Mouse (Mus musculus): Measurements from ENCODE around the gene Cyp11a1. TPM values are rescaled to one million over a fixed set of nuclear protein-coding genes. Genes with fewer than 3 reads are reported as not detected.

The Cyp11a1 gene
- total and polyA plus RNA-seq, 3 experiments = 0.06 to 0.29 TPM; not detected in 1

DNA sequence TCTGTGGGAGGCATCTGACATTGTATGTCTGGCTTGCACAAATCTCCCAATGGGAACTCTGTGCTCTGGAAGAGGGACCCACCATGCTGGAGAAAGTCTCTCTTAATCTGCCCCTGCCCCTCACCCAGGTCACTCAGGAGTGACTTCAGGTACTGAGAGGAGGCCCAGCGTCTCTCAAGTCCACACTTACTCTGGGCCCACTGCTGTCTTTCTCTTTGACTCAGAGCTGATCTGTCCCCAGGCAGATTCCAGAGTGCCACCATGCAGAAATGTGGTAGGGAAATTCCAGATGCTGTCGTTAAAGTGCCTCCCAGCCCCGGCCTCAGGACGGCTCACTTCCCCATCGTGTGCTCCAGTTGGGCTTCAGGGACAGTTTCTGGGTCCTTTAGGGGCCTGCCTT is 32.0 kb upstream of the Cyp11a1 start:
- Histone ChIP-seq H3K9ac (ENCODE audit: low read depth, low read length) (no peak overlapping the region), H3K27ac (no peak overlapping the region; the same call in 1 of the 2 replicates), H3K27me3 (ENCODE audit: control insufficient read depth, insufficient read depth, low read length) (no peaks in the 10 kb centered on the region), H3K79me2 (replicated peaks; ENCODE audit: control insufficient read depth, insufficient read depth, low read length) (no peaks in the 10 kb centered on the region), H3K4me1 (ENCODE audit: control insufficient read depth, insufficient read depth, low read length) (peaks cover 26% of the 10 kb centered on the region), H3K4me3 (no peak overlapping the region), H3K36me3 (ENCODE audit: control insufficient read depth, insufficient read depth, low read length) (peaks cover 2% of the 10 kb centered on the region; the same call in 1 of the 2 replicates)
- no peak for DNase-seq
- intact Hi-C loops (cut with DNase I) = no loop called here
- WGBS = 64% methylated on average over 5 of the region's 5 CpGs
- TF ChIP-seq EP300 (IDR thresholded peaks at IDR 0.05; ENCODE audit: insufficient read depth, low read depth, low read length) (no peak), CTCF (IDR thresholded peaks at IDR 0.05) (no peak), POLR2A (IDR thresholded peaks at IDR 0.05; ENCODE audit: insufficient read depth, low read depth, low read length) (no peak)

DNA sequence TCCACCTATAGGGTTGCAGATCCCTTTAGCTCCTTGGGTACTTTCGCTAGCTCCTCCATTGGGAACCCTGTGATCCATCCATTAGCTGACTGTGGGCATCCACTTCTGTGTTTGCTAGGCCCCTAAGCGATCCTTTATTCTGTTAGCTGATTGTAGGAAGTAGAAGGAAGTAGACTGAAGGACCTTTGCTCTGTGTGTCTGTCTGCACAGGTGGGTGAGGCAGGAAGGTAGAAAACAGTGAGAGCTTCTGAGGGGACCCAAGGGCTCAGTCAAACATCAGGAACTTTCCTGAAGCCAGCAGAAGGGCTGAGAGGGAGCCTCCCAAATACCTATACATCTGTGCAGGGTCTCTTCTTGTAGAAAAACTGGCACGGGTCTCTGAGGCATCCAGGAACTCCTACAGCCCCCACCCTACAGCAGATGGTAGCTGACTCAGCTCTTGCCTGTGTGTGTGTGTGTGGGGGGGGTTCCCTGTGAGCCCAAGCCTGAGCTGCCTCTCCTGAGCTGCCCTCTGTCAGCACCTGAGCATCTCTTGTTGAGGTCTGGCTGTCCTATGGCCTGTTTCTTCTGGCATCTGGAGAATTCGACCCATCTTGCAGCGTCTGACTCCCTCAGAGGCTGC is 30.9 kb upstream of the Cyp11a1 start:
- Histone ChIP-seq H3K36me3 (ENCODE audit: control insufficient read depth, insufficient read depth, low read length) (peaks cover 2% of the 10 kb centered on the region; the same call in 1 of the 2 replicates), H3K79me2 (replicated peaks; ENCODE audit: control insufficient read depth, insufficient read depth, low read length) (no peaks in the 10 kb centered on the region), H3K27me3 (ENCODE audit: control insufficient read depth, insufficient read depth, low read length) (no peaks in the 10 kb centered on the region), H3K4me3 (no peak overlapping the region), H3K9ac (ENCODE audit: low read depth, low read length) (no peak overlapping the region), H3K27ac (no peak overlapping the region), H3K4me1 (ENCODE audit: control insufficient read depth, insufficient read depth, low read length) (peaks cover 20% of the 10 kb centered on the region)
- DNase-seq = no peak
- intact Hi-C loops (cut with DNase I) = no loop called here
- WGBS = 71% methylated on average over 5 of the region's 5 CpGs
- no peak for TF ChIP-seq POLR2A (IDR thresholded peaks at IDR 0.05; ENCODE audit: insufficient read depth, low read depth, low read length)
- TF ChIP-seq CTCF (IDR thresholded peaks at IDR 0.05) = no peak
- TF ChIP-seq EP300 (IDR thresholded peaks at IDR 0.05; ENCODE audit: insufficient read depth, low read depth, low read length) = no peak

- 66% methylated on average over 6 of the region's 6 CpGs for WGBS
- intact Hi-C loops (cut with DNase I) = no loop called here
- Histone ChIP-seq H3K4me3 (no peak overlapping the region), H3K79me2 (replicated peaks; ENCODE audit: control insufficient read depth, insufficient read depth, low read length) (no peaks in the 10 kb centered on the region), H3K27me3 (ENCODE audit: control insufficient read depth, insufficient read depth, low read length) (no peaks in the 10 kb centered on the region), H3K27ac (no peak overlapping the region), H3K4me1 (ENCODE audit: control insufficient read depth, insufficient read depth, low read length) (peaks cover 3% of the 10 kb centered on the region), H3K36me3 (ENCODE audit: control insufficient read depth, insufficient read depth, low read length) (no peaks in the 10 kb centered on the region), H3K9ac (ENCODE audit: low read depth, low read length) (no peak overlapping the region)
- no peak for TF ChIP-seq EP300 (IDR thresholded peaks at IDR 0.05; ENCODE audit: insufficient read depth, low read depth, low read length)
- TF ChIP-seq POLR2A (IDR thresholded peaks at IDR 0.05; ENCODE audit: insufficient read depth, low read depth, low read length) = no peak
- no peak for TF ChIP-seq CTCF (IDR thresholded peaks at IDR 0.05)
- no peak for DNase-seq
Measured at GRCm38 (mm10) chr9:57978025-57978424, 28.2 kb upstream of the Cyp11a1 start.

- no peak for DNase-seq
- Histone ChIP-seq H3K4me3 (no peak overlapping the region), H3K79me2 (replicated peaks; ENCODE audit: control insufficient read depth, insufficient read depth, low read length) (no peaks in the 10 kb centered on the region), H3K27ac (no peak overlapping the region), H3K9ac (ENCODE audit: low read depth, low read length) (no peak overlapping the region), H3K36me3 (ENCODE audit: control insufficient read depth, insufficient read depth, low read length) (no peaks in the 10 kb centered on the region), H3K4me1 (ENCODE audit: control insufficient read depth, insufficient read depth, low read length) (no peaks in the 10 kb centered on the region), H3K27me3 (ENCODE audit: control insufficient read depth, insufficient read depth, low read length) (no peaks in the 10 kb centered on the region)
- intact Hi-C loops (cut with DNase I) = no loop called here
- no peak for TF ChIP-seq EP300 (IDR thresholded peaks at IDR 0.05; ENCODE audit: insufficient read depth, low read depth, low read length)
- no peak for TF ChIP-seq POLR2A (IDR thresholded peaks at IDR 0.05; ENCODE audit: insufficient read depth, low read depth, low read length)
- no peak for TF ChIP-seq CTCF (IDR thresholded peaks at IDR 0.05)
- 53% methylated on average over 3 of the region's 3 CpGs for WGBS
Measured at GRCm38 (mm10) chr9:57978858-57979257, 27.4 kb upstream of the Cyp11a1 start.

DNA sequence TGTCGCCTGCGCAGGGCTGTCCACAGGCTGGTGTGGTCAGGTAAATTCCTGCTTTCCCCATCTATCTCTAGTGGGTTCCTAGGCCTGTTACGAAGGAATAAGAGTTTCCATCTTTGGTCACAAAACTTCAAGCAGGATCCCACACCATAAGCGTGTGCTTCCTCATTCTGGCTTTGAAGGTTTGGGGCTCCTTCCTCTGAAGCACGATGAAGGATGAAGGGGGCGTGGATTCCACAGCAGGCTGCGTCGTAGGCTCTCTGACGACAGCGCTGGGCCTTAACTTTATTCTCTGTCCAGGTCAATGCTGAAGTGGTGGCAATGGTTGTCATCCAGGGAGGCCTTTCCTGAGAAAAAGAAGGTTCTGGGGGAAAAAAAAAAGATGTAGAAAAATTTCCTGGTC is 25.6 kb upstream of the Cyp11a1 start:
- H3K79me2 ChIP-seq (replicated peaks; ENCODE audit: control insufficient read depth, insufficient read depth, low read length) = no peaks in the 10 kb centered on the region
- no peak overlapping the region for H3K27ac ChIP-seq
- H3K4me1 ChIP-seq (ENCODE audit: control insufficient read depth, insufficient read depth, low read length) = no peaks in the 10 kb centered on the region
- no peaks in the 10 kb centered on the region for H3K36me3 ChIP-seq (ENCODE audit: control insufficient read depth, insufficient read depth, low read length)
- intact Hi-C loops (cut with DNase I) = no loop called here
- no peak for TF ChIP-seq POLR2A (IDR thresholded peaks at IDR 0.05; ENCODE audit: insufficient read depth, low read depth, low read length)
- no peak for TF ChIP-seq EP300 (IDR thresholded peaks at IDR 0.05; ENCODE audit: insufficient read depth, low read depth, low read length)
- no peak for TF ChIP-seq CTCF (IDR thresholded peaks at IDR 0.05)
- H3K4me3 ChIP-seq = no peak overlapping the region
- H3K9ac ChIP-seq (ENCODE audit: low read depth, low read length) = no peak overlapping the region
- no peaks in the 10 kb centered on the region for H3K27me3 ChIP-seq (ENCODE audit: control insufficient read depth, insufficient read depth, low read length)
- no peak for DNase-seq
- WGBS = 89% methylated on average over 10 of the region's 10 CpGs

- intact Hi-C loops (cut with DNase I) = no loop called here
- 80% methylated on average over 8 of the region's 8 CpGs for WGBS
Measured at GRCm38 (mm10) chr9:57985304-57985703, 20.9 kb upstream of the Cyp11a1 start.

More at GRCm38 (mm10) chr9:57985304-57985703, 20.9 kb upstream of the Cyp11a1 start:
- no peak overlapping the region for H3K27ac ChIP-seq
- H3K27me3 ChIP-seq (ENCODE audit: control insufficient read depth, insufficient read depth, low read length) = no peaks in the 10 kb centered on the region
- H3K79me2 ChIP-seq (replicated peaks; ENCODE audit: control insufficient read depth, insufficient read depth, low read length) = no peaks in the 10 kb centered on the region
- DNase-seq = no peak
- no peak overlapping the region for H3K4me3 ChIP-seq
- TF ChIP-seq EP300 (IDR thresholded peaks at IDR 0.05; ENCODE audit: insufficient read depth, low read depth, low read length) (no peak), POLR2A (IDR thresholded peaks at IDR 0.05; ENCODE audit: insufficient read depth, low read depth, low read length) (no peak), CTCF (IDR thresholded peaks at IDR 0.05) (no peak)
- H3K4me1 ChIP-seq (ENCODE audit: control insufficient read depth, insufficient read depth, low read length) = peaks cover 4% of the 10 kb centered on the region
- no peaks in the 10 kb centered on the region for H3K36me3 ChIP-seq (ENCODE audit: control insufficient read depth, insufficient read depth, low read length)
- H3K9ac ChIP-seq (ENCODE audit: low read depth, low read length) = no peak overlapping the region
